Mouse (Mus musculus): ENCODE measurements at regions not wholly inside any gene's neighbourhood (a gene's known extent, or its start where the extent isn't known, plus 50 kb on each side); places are given as distances from the start of the nearest gene placed in this dataset.

- no peaks in the 10 kb centered on the region for H3K4me1 ChIP-seq (ENCODE audit: control insufficient read depth, insufficient read depth, insufficient read length, low read length)
- no peak overlapping the region for H3K4me3 ChIP-seq (ENCODE audit: insufficient read depth, low read depth, low read length)
- no peak overlapping the region for H3K27ac ChIP-seq (replicated peaks; ENCODE audit: low read depth, low read length)
Measured at GRCm38 (mm10) chr1:73782871-73783270, 341.4 kb downstream of the Tns1 start.

GRCm38 (mm10) chr1:73771773-73772172 is 352.5 kb downstream of the Tns1 start:
- no peak overlapping the region for H3K4me3 ChIP-seq (ENCODE audit: insufficient read depth, low read depth, low read length)
- no peaks in the 10 kb centered on the region for H3K4me1 ChIP-seq (ENCODE audit: control insufficient read depth, insufficient read depth, insufficient read length, low read length)
- H3K27ac ChIP-seq (replicated peaks; ENCODE audit: low read depth, low read length) = no peak overlapping the region

DNA sequence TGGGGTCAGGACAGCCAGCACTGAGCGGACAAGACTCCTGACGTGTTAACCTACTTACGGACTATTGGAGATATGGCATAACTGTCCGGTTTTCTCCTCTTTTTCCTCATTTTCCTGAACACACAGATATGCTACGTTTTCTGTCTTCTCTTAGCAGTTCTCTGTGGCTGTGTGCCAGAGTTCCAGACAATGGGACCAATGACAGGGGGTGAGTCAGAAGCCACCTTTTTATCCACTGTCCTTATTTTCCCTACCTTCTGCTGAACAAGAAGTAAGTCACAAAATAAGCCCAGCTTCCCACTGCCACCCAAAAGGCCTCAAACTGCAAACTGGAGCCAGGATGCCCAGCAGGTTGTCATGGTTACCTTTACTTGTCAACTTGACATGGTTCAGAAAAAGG is 353.6 kb downstream of the Tns1 start:
- Histone ChIP-seq H3K27ac (replicated peaks; ENCODE audit: low read depth, low read length) (no peak overlapping the region), H3K4me1 (ENCODE audit: control insufficient read depth, insufficient read depth, insufficient read length, low read length) (no peaks in the 10 kb centered on the region), H3K4me3 (ENCODE audit: insufficient read depth, low read depth, low read length) (no peak overlapping the region)

DNA sequence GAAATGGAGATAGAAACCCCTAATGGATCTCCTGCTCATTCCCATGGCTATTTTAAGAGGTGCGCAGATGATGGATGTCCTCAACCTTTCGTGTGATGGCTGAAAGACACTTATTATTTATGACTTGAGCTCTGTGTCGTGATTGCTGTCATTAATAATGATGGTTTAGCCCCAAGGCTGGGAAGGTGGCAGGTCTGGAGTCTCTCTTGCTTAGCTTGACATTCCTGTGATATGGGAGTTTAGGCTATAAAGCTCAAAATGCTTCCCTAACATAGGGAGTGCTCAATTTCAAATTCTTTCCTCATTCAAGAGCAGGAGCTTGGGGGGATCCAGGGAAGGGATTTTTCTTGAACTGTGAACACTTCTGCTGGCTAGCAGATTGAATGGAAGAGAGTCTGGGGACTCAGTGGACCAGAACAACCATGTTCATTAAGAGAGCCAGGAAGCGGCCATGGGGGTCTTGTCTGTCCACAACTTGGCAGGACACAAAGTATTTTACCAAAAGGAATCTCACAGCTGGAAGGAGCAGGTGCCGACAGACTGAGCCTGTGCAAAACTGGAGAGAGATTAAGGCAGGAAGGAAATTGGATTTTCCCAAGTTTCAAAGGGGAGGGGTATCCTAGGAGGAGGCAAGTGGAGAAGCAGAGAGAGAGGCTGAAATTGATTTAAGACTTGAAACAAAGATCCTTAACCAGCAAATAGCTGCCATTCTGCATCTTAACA is 359.5 kb downstream of the Tns1 start:
- Histone ChIP-seq H3K27ac (replicated peaks; ENCODE audit: low read depth, low read length) (no peak overlapping the region), H3K4me3 (ENCODE audit: insufficient read depth, low read depth, low read length) (no peak overlapping the region), H3K4me1 (ENCODE audit: control insufficient read depth, insufficient read depth, insufficient read length, low read length) (no peaks in the 10 kb centered on the region)

DNA sequence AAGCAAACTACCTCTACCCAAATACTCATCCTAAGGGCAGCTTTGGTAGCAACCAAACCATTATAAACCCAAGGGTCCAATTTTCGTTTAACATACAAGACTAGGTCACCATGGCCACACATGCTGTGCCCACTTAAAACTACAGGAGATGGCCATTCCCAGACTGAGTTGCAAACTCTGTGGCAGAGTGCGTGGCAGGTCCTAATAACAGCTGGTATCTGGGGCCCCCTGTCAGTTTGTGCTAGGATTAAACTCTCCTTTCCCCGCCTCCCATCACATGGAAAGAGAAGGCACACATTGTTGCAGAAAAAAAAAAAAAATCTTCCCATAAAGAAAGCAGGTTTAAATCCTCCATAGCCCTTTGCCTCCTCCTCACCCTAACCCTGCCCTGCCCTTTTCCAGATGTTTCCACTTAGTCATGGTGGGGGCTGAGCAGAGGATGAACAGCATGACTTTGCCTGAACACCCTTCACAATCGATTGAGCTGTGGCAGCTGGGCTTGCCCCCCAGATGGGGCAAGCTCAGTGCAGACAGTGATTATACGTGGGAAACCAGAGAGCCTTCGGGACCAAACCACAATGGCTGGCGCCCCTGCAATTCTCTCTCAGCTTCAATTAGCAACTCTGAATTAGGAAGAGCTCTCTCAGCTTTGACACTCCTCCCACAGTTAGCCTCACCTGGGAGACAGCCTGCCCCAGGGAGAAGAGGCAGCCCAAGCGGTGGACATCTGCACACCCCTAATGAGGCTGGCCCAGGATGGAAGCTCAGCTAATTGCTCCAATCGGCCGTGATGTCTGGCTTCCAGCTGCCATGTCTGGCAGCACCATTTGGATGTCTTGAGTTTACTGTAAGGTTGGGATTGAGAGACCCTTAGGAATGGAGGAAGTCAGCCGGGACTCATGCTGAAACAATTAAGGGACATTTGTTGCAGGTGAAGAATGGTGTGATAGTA is 365.9 kb downstream of the Tns1 start:
- H3K4me1 ChIP-seq (ENCODE audit: control insufficient read depth, insufficient read depth, insufficient read length, low read length) = no peaks in the 10 kb centered on the region
- no peak overlapping the region for H3K27ac ChIP-seq (replicated peaks; ENCODE audit: low read depth, low read length)
- no peak overlapping the region for H3K4me3 ChIP-seq (ENCODE audit: insufficient read depth, low read depth, low read length)

GRCm38 (mm10) chr1:73755791-73756190 is 368.5 kb downstream of the Tns1 start:
- no peaks in the 10 kb centered on the region for H3K4me1 ChIP-seq (ENCODE audit: control insufficient read depth, insufficient read depth, insufficient read length, low read length)
- H3K4me3 ChIP-seq (ENCODE audit: insufficient read depth, low read depth, low read length) = no peak overlapping the region
- no peak overlapping the region for H3K27ac ChIP-seq (replicated peaks; ENCODE audit: low read depth, low read length)

- Histone ChIP-seq H3K4me1 (ENCODE audit: control insufficient read depth, insufficient read depth, insufficient read length, low read length) (no peaks in the 10 kb centered on the region), H3K27ac (replicated peaks; ENCODE audit: low read depth, low read length) (no peak overlapping the region), H3K4me3 (ENCODE audit: insufficient read depth, low read depth, low read length) (no peak overlapping the region)
Measured at GRCm38 (mm10) chr1:73754928-73755327, 369.3 kb downstream of the Tns1 start.

DNA sequence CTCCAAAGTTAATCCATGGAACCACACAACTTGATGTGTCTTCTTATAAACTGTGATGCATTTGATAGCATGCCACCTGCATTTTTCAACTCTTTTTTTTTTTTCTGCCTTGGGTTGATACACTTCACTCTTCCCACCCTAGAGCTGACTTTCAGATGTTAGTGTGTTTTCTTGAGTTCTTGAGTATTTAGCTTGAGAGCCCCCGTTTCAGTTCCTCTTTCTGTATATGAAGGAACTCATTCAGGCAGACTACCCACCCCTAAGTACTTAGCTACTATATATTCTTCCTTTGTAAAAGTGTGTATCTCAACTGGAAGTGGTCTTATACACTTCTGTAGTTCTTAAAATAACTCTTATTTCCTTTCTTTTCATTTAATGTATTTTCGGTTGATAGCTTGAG is 371.1 kb downstream of the Tns1 start:
- Histone ChIP-seq H3K4me3 (ENCODE audit: insufficient read depth, low read depth, low read length) (no peak overlapping the region), H3K4me1 (ENCODE audit: control insufficient read depth, insufficient read depth, insufficient read length, low read length) (no peaks in the 10 kb centered on the region), H3K27ac (replicated peaks; ENCODE audit: low read depth, low read length) (no peak overlapping the region)

DNA sequence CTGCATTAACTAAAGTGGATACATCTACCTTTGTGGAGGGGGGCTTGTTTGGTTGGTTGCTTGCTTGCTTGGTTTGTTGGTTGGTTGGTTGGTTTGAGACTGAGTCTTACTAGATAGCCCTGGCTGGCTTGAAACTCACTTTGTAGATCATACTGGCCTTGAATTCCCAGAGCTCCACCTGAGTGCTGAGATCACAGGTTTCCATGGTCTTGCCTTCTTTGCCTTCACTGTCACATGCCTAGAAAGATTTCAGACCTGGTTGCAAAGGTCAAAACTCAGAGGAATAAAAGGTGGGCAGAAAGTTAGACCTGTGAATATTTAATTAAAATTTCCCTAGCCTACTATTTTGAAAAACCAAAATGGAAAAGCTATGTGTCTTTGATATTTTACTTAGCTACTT is 375.5 kb downstream of the Tns1 start:
- H3K27ac ChIP-seq (replicated peaks; ENCODE audit: low read depth, low read length) = no peak overlapping the region
- H3K4me3 ChIP-seq (ENCODE audit: insufficient read depth, low read depth, low read length) = no peak overlapping the region

GRCm38 (mm10) chr1:73744555-73745234 is 379.6 kb downstream of the Tns1 start:
- H3K4me1 ChIP-seq (ENCODE audit: control insufficient read depth, insufficient read depth, insufficient read length, low read length) = no peaks in the 10 kb centered on the region
- no peak overlapping the region for H3K27ac ChIP-seq (replicated peaks; ENCODE audit: low read depth, low read length)
- no peak overlapping the region for H3K4me3 ChIP-seq (ENCODE audit: insufficient read depth, low read depth, low read length)

More for the DNA sequence above, 375.5 kb downstream of the Tns1 start:
- no peaks in the 10 kb centered on the region for H3K4me1 ChIP-seq (ENCODE audit: control insufficient read depth, insufficient read depth, insufficient read length, low read length)

- no peak overlapping the region for H3K27ac ChIP-seq (replicated peaks; ENCODE audit: low read depth, low read length)
- H3K4me1 ChIP-seq (ENCODE audit: control insufficient read depth, insufficient read depth, insufficient read length, low read length) = no peaks in the 10 kb centered on the region
- H3K4me3 ChIP-seq (ENCODE audit: insufficient read depth, low read depth, low read length) = no peak overlapping the region
Measured at GRCm38 (mm10) chr1:73743737-73744554, 380.3 kb downstream of the Tns1 start.

GRCm38 (mm10) chr1:73737083-73737482 is 387.2 kb downstream of the Tns1 start:
- no peak overlapping the region for H3K4me3 ChIP-seq (ENCODE audit: insufficient read depth, low read depth, low read length)
- H3K4me1 ChIP-seq (ENCODE audit: control insufficient read depth, insufficient read depth, insufficient read length, low read length) = no peaks in the 10 kb centered on the region
- no peak overlapping the region for H3K27ac ChIP-seq (replicated peaks; ENCODE audit: low read depth, low read length)

- Histone ChIP-seq H3K4me1 (ENCODE audit: control insufficient read depth, insufficient read depth, insufficient read length, low read length) (peaks cover 8% of the 10 kb centered on the region), H3K27ac (replicated peaks; ENCODE audit: low read depth, low read length) (no peak overlapping the region)
Measured at GRCm38 (mm10) chr1:73728377-73728776, 395.9 kb downstream of the Tns1 start.

GRCm38 (mm10) chr1:73727781-73728180 is 396.5 kb downstream of the Tns1 start:
- Histone ChIP-seq H3K4me1 (ENCODE audit: control insufficient read depth, insufficient read depth, insufficient read length, low read length) (peaks cover 8% of the 10 kb centered on the region), H3K27ac (replicated peaks; ENCODE audit: low read depth, low read length) (no peak overlapping the region), H3K4me3 (ENCODE audit: insufficient read depth, low read depth, low read length) (no peak overlapping the region)

More at GRCm38 (mm10) chr1:73728377-73728776, 395.9 kb downstream of the Tns1 start:
- H3K4me3 ChIP-seq (ENCODE audit: insufficient read depth, low read depth, low read length) = no peak overlapping the region

Measured in brown adipose tissue, adult 24 weeks (tissue).